Mouse (Mus musculus): ENCODE results near the gene Crygs.

DNA sequence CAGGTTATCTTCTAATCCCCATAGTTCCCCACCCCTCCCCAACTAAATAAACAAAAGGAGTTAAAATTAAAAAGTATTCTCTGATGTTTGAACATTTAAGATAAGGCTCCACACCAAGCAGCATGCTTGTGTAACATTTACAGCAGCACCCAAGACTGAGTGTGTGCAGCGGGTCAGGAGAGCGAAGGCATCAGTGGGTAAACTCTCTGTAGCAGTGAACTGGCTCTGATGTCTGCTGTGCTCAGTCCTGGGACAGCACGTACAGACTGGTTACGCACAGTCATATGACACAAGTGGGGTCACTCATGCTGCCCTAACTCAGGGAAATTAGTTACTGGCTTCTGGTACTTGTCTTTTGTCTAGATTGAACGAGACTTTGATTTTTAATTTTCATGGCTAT is 31.5 kb upstream of the Crygs start:
- TF ChIP-seq USF1 (IDR thresholded peaks at IDR 0.05; ENCODE audit: low read depth, low read length) (no peak), ELF1 (IDR thresholded peaks at IDR 0.05; ENCODE audit: low read depth, low read length) (no peak), CTCF (conservative IDR thresholded peaks at IDR 0.05 in 1 of 2, IDR thresholded peaks at IDR 0.05 in 1 of 2; ENCODE audit: low read depth in 2 of 2, low read length in 2 of 2) (no peak), MAZ (IDR thresholded peaks at IDR 0.05; ENCODE audit: low read depth, low read length) (no peak), HCFC1 (IDR thresholded peaks at IDR 0.05; ENCODE audit: low read depth, low read length) (no peak), JUND (conservative IDR thresholded peaks at IDR 0.05; ENCODE audit: low read depth, low read length) (no peak), MAX (IDR thresholded peaks at IDR 0.05; ENCODE audit: low read length) (no peak), E2F4 (IDR thresholded peaks at IDR 0.05; ENCODE audit: insufficient replicate concordance, low read depth, low read length) (no peak)

Data from CH12.LX (cell line).